Mouse (Mus musculus) stomach, postnatal 0 days (tissue): ENCODE data around the gene Zfp800. TPM values are rescaled to one million over a fixed set of nuclear protein-coding genes. Genes with fewer than 3 reads are reported as not detected.

Experiments
- ATAC-seq: fragments of 200-750 bp; cut with Nextera tagmentation; 2 replicates; pipeline ENCODE4 v1.8.0; 2017; ENCODE audit not compliant: low FRiP score, low TSS enrichment
- DNase-seq: peaks from one replicate; pipeline ENCODE4 v3.0.0-alpha.2; 2016; ENCODE audit warnings: low spot score
- H3K27ac ChIP-seq: fragments of 300-500 bp; sonication (generic); replicated peaks from 2 replicates; pipeline ENCODE4 v1.5.1; 2014; ENCODE audit warnings: mild to moderate bottlenecking, control low read depth
- H3K27me3 ChIP-seq: fragments of 300-500 bp; sonication (generic); 2 replicates; pipeline ENCODE4 v1.6.1; 2014; ENCODE audit warnings: low read length; ENCODE audit not compliant: control insufficient read depth, insufficient read depth
- H3K36me3 ChIP-seq: fragments of 300-500 bp; sonication (generic); 2 replicates; pipeline ENCODE4 v1.6.1; 2014; ENCODE audit warnings: low read length, mixed read lengths; ENCODE audit not compliant: control insufficient read depth, insufficient read depth
- H3K4me1 ChIP-seq: fragments of 300-500 bp; sonication (generic); replicated peaks from 2 replicates; pipeline ENCODE4 v1.6.1; 2014; ENCODE audit warnings: antibody characterized with exemption; ENCODE audit not compliant: control insufficient read depth, insufficient read depth
- H3K4me2 ChIP-seq: fragments of 300-500 bp; sonication (generic); replicated peaks from 2 replicates; pipeline ENCODE4 v1.6.1; 2014; ENCODE audit warnings: low read depth, mild to moderate bottlenecking, control low read depth, moderate library complexity
- H3K4me3 ChIP-seq: fragments of 300-500 bp; sonication (generic); 2 replicates; pipeline ENCODE4 v1.5.1; 2014; ENCODE audit warnings: low read depth, low read length, control low read depth
- H3K9ac ChIP-seq: fragments of 300-500 bp; sonication (generic); 2 replicates; pipeline ENCODE4 v1.6.1; 2014; ENCODE audit warnings: mild to moderate bottlenecking, low read length, control low read depth, mixed read lengths
- H3K9me3 ChIP-seq: fragments of 300-500 bp; sonication (generic); 2 replicates; pipeline ENCODE4 v1.6.1; 2016; ENCODE audit warnings: low read length; ENCODE audit not compliant: control insufficient read depth
- CTCF ChIP-seq: IDR thresholded peaks from 2 replicates; pipeline ENCODE4 v1.5.1; 2016; ENCODE audit warnings: antibody characterized with exemption, low read depth, mild to moderate bottlenecking, moderate library complexity
- EP300 ChIP-seq: optimal IDR thresholded peaks from 2 replicates; pipeline ENCODE3; 2016; ENCODE audit warnings: antibody characterized with exemption
- WGBS: fragments of 180-500 bp; shearing (Covaris S2); extraction: QIAGEN DNeasy Blood & Tissue Kit; methylation state at CpG from one replicate; pipeline ENCODE4 v1.1.7; 2014; 5-methylcytosine and 5-hydroxymethylcytosine counted together
- polyA plus RNA-seq: library from polyadenylated mRNA; unstranded; fragments of >200 nt; fragmentation: Nextera tagmentation; extraction: Ambion mirVana; gene quantifications from 2 replicates; pipeline ENCODE4 v1.2.1, GENCODE M21; 2015

Gene Zfp800
- polyA plus RNA-seq, 1 experiment from 2014 or later: 18.4 TPM

DNA sequence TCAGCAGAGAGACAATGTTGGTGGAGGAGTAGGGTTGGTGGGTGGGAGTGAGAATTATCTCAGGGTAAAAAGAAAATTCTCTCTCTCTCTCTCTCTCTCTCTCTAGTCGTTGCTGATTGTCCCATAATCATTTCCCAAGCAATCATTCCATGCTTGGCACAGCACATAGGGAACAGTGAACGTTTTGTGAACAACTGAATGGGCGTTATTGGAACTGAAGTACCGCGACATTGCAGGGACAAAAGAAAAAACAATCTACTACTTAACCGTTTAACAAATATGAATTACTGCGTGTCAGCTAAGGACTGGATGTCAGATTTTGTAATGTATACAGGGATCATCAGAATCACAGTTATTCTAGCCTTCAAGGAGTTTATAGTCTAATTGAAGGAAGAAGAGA is 102.2 kb downstream of the Zfp800 start:
- Histone ChIP-seq H3K27ac (no peak overlapping the region), H3K4me3 (no peak overlapping the region), H3K9ac (no peak overlapping the region), H3K4me2 (no peak overlapping the region), H3K4me1 (no peaks in the 10 kb centered on the region), H3K27me3 (no peaks in the 10 kb centered on the region), H3K36me3 (no peaks in the 10 kb centered on the region), H3K9me3 (no peaks in the 10 kb centered on the region)
- TF ChIP-seq EP300 (no peak), CTCF (no peak)
- DNase-seq (no peak), ATAC-seq (no peak)
- 76% methylated on average over 7 of the region's 7 CpGs for WGBS

GRCm38 (mm10) chr6:28292810-28293209 is 105.0 kb downstream of the Zfp800 start:
- Histone ChIP-seq H3K4me1 (no peaks in the 10 kb centered on the region), H3K4me2 (no peak overlapping the region), H3K9me3 (no peaks in the 10 kb centered on the region), H3K27me3 (no peaks in the 10 kb centered on the region), H3K36me3 (no peaks in the 10 kb centered on the region), H3K4me3 (no peak overlapping the region), H3K27ac (no peak overlapping the region), H3K9ac (no peak overlapping the region)
- no peak for TF ChIP-seq CTCF
- WGBS: 78% methylated on average over 6 of the region's 6 CpGs
- no peak for DNase-seq
- no peak for ATAC-seq

- Histone ChIP-seq H3K27ac (no peak overlapping the region), H3K4me2 (no peak overlapping the region), H3K27me3 (no peaks in the 10 kb centered on the region), H3K4me3 (no peak overlapping the region), H3K4me1 (no peaks in the 10 kb centered on the region), H3K9me3 (no peaks in the 10 kb centered on the region), H3K9ac (no peak overlapping the region), H3K36me3 (no peaks in the 10 kb centered on the region)
- TF ChIP-seq EP300 (no peak), CTCF (no peak)
- no peak for DNase-seq
- ATAC-seq: no peak
- WGBS: 69% methylated on average over 2 of the region's 2 CpGs
Measured at GRCm38 (mm10) chr6:28279886-28280285, 117.9 kb downstream of the Zfp800 start.

DNA sequence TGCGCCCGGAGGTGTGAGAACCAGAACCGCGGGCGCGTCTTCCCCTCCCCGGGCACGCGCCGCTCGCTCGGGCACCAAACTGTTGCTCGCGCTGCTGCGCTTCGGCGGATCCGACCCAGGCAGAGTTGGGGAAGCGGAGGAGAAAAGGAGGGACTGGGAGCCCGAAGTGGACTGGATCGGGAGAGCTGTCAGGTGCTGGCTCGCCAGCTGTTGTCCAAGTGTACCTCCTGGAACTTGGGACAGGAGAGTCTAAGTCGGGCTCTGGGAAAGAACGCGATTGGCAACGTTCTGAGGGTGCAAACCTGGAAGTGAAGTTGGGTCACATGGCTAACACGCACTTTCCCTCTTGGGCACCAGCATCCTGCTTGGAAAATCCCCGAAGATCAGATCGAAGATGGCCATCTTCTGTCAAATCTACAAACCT is 135.6 kb downstream of the Zfp800 start:
- Histone ChIP-seq H3K4me1 (no peaks in the 10 kb centered on the region), H3K36me3 (no peaks in the 10 kb centered on the region; the same call in 1 of the 2 replicates), H3K27ac (peak overlapping the region; percentile 94), H3K9ac (peak overlapping the region; percentile 84), H3K27me3 (no peaks in the 10 kb centered on the region), H3K4me2 (peak overlapping the region; percentile 94), H3K9me3 (no peaks in the 10 kb centered on the region), H3K4me3 (peak overlapping the region; percentile 92)
- WGBS: 2% methylated on average over 17 of the region's 29 CpGs
- TF ChIP-seq EP300 (no peak), CTCF (no peak)
- no peak for DNase-seq
- ATAC-seq: no peak; the same call in 1 of the 2 replicates

GRCm38 (mm10) chr6:28261307-28262197 is 136.3 kb downstream of the Zfp800 start:
- ATAC-seq (peak; percentile 96), DNase-seq (peak; percentile 89)
- Histone ChIP-seq H3K4me2 (peak overlapping the region; percentile 94), H3K27me3 (no peaks in the 10 kb centered on the region), H3K36me3 (no peaks in the 10 kb centered on the region; the same call in 1 of the 2 replicates), H3K9ac (peak overlapping the region; percentile 84), H3K4me3 (peak overlapping the region; percentile 92), H3K4me1 (no peaks in the 10 kb centered on the region), H3K27ac (peak overlapping the region; percentile 94), H3K9me3 (no peaks in the 10 kb centered on the region)
- WGBS: under 1% methylated on average over 59 of the region's 131 CpGs
- no peak for TF ChIP-seq CTCF
- TF ChIP-seq EP300: no peak
